Mouse (Mus musculus) heart, postnatal 0 days (tissue): Measurements from ENCODE around the gene Rd3.

Source experiments
- CTCF ChIP-seq: IDR thresholded peaks from 2 replicates; pipeline ENCODE4 v1.5.1; 2016; ENCODE audit warnings: antibody characterized with exemption, control low read depth, low read depth
- EP300 ChIP-seq: IDR thresholded peaks from 2 replicates; pipeline ENCODE4 v1.6.1; 2016; ENCODE audit warnings: antibody characterized with exemption, low read depth

DNA sequence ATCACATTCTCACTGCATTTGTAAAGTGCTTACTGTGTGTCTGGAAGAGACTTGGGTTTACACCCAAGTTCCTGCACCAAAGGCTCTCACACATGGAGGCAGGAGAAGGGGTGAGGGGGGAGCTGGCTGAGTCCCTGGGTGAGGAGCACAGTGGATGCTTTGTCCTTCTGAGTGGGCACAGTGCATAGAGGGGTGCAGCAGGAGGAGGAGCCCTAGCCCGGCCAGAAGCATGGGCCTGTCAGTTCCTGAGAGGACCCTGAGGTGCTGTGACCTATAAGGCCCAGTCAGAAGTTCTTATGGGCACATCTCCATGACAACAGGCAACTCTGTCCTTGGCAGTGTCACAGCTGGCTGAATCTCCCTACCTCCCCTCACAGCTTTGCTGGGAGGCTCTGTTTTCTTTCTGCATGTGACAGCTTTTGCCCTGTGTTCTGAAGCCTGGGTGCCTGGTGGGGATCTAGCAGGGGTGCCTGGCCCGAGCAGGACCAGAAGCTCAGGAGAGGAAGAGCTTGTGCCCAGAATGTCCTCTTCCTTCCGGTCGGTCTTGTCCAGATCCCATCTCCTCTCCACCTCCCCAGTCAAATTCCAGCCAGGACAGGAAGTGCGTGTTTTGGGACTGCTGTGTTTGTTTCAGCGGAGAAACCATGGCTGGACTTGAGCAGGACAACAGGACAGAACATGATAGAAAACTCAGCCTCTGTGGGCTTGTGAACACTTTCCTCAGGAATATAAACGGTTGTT lies 15.0 kb downstream of the Rd3 start:
- TF ChIP-seq CTCF (no peak), EP300 (no peak)
